Comparison of ENCODE assay signal across 8 mouse cellular contexts in genomic region chr19:21777171-21777731, GRCm38 (mm10). TPM values are rescaled to one million over a fixed set of nuclear protein-coding genes. Genes with fewer than 3 reads are reported as not detected.
A peak's percentile ranks its signal among the peaks of the same experiment; 100 is the strongest.
DNase-seq lines count a peak whose midpoint lies in the region; ATAC-seq and TF ChIP-seq lines count a peak whose summit lies in the region.

No protein-coding gene starts in this region.

- TF ChIP-seq CTCF in left cerebral cortex, adult 2 months (IDR thresholded peaks at IDR 0.05), result peak; percentile 48
- peak; percentile 70 for TF ChIP-seq CTCF in liver, postnatal 0 days (IDR thresholded peaks at IDR 0.05; ENCODE audit: low read depth)

- H3K4me1 ChIP-seq in intestine, embryonic 14.5 days (replicated peaks; ENCODE audit: control insufficient read depth, insufficient read depth, low read length), result peaks cover 22% of the 10 kb centered on the region
- H3K4me1 ChIP-seq in liver, postnatal 0 days (ENCODE audit: insufficient read depth), result peaks cover 21% of the 10 kb centered on the region
- H3K4me1 ChIP-seq in neural tube, embryonic 11.5 days (ENCODE audit: control insufficient read depth, insufficient read depth, low read length), result peaks cover 19% of the 10 kb centered on the region

- peak overlapping the region; percentile 78 for H3K4me2 ChIP-seq in intestine, embryonic 14.5 days (ENCODE audit: low read length)
- H3K4me2 ChIP-seq in liver, postnatal 0 days (ENCODE audit: low read depth, low read length), result peak overlapping the region; percentile 81
- H3K4me2 ChIP-seq in neural tube, embryonic 11.5 days (ENCODE audit: low read depth), result peak overlapping the region; percentile 43

- ATAC-seq in intestine, embryonic 14.5 days (replicated peaks; ENCODE audit: low FRiP score, low TSS enrichment, low read depth), result 0 out of 2 replicates have a peak, but pooled peaks have one; percentile 9
- ATAC-seq in liver, postnatal 0 days, result peak; percentile 7
- ATAC-seq in neural tube, embryonic 11.5 days (ENCODE audit: insufficient read depth, low FRiP score, low TSS enrichment), result peak; percentile 1; the same call in 1 of the 2 replicates

- no peaks in the 10 kb centered on the region for H3K36me3 ChIP-seq in intestine, embryonic 14.5 days (ENCODE audit: control insufficient read depth, insufficient read depth, low read length)
- H3K36me3 ChIP-seq in liver, postnatal 0 days (replicated peaks; ENCODE audit: insufficient read depth, low read length), result 0 out of 2 replicates have a peak, but pooled peaks cover 4% of the 10 kb centered on the region
- H3K36me3 ChIP-seq in neural tube, embryonic 11.5 days (ENCODE audit: control insufficient read depth, insufficient read depth, low read length), result no peaks in the 10 kb centered on the region

- TF ChIP-seq EP300 in liver, postnatal 0 days (IDR thresholded peaks at IDR 0.05; ENCODE audit: low read depth), result no peak

- no peak overlapping the region for H3K4me3 ChIP-seq in left cerebral cortex, adult 2 months
- H3K4me3 ChIP-seq in intestine, embryonic 14.5 days (ENCODE audit: low read depth, low read length), result no peak overlapping the region
- peak overlapping the region; percentile 92 for H3K4me3 ChIP-seq in liver, postnatal 0 days (ENCODE audit: low read depth, low read length)
- H3K4me3 ChIP-seq in neural tube, embryonic 11.5 days (ENCODE audit: low read depth, low read length), result no peak overlapping the region

- H3K27me3 ChIP-seq in intestine, embryonic 14.5 days (replicated peaks; ENCODE audit: control insufficient read depth, insufficient read depth, low read length), result no peaks in the 10 kb centered on the region
- no peaks in the 10 kb centered on the region for H3K27me3 ChIP-seq in liver, postnatal 0 days (ENCODE audit: insufficient read depth, low read length)
- no peaks in the 10 kb centered on the region for H3K27me3 ChIP-seq in neural tube, embryonic 11.5 days (ENCODE audit: control insufficient read depth, insufficient read depth, low read length)

- DNase-seq in left cerebral cortex, adult 2 months (ENCODE audit: extremely low spot score in 1 of 2, low spot score in 2 of 2), result peak; percentile 31 to 36
- no peak for DNase-seq in left cerebral cortex, adult 8-10 months (ENCODE audit: low spot score in 2 of 2)
- DNase-seq in cerebellum, adult 9-10 months, result peak; percentile 67
- DNase-seq in gastrocnemius, postnatal 14 days, result peak; percentile 58
- DNase-seq in intestine, embryonic 14.5 days (ENCODE audit: low spot score), result peak; percentile 59
- peak; percentile 52 for DNase-seq in liver, postnatal 0 days
- DNase-seq in neural tube, embryonic 11.5 days (ENCODE audit: low spot score), result peak; percentile 61
- DNase-seq in frontal cortex, postnatal 14 days (ENCODE audit: low spot score in 2 of 2), result no peak

- H3K9me3 ChIP-seq in intestine, embryonic 14.5 days (ENCODE audit: control insufficient read depth, low read length), result no peaks in the 10 kb centered on the region
- H3K9me3 ChIP-seq in liver, postnatal 0 days (ENCODE audit: low read length), result no peaks in the 10 kb centered on the region
- no peaks in the 10 kb centered on the region for H3K9me3 ChIP-seq in neural tube, embryonic 11.5 days (ENCODE audit: control insufficient read depth, low read length)

- H3K27ac ChIP-seq in left cerebral cortex, adult 2 months, result peak overlapping the region; percentile 17; the same call in 1 of the 2 replicates
- H3K27ac ChIP-seq in intestine, embryonic 14.5 days (ENCODE audit: low read depth), result no peak overlapping the region
- no peak overlapping the region for H3K27ac ChIP-seq in liver, postnatal 0 days (ENCODE audit: low read depth)
- H3K27ac ChIP-seq in neural tube, embryonic 11.5 days (ENCODE audit: low read depth, low read length), result no peak overlapping the region

- no peak overlapping the region for H3K9ac ChIP-seq in intestine, embryonic 14.5 days (ENCODE audit: low read length)
- H3K9ac ChIP-seq in liver, postnatal 0 days (replicated peaks), result peak overlapping the region; percentile 18; the same call in 1 of the 2 replicates
- H3K9ac ChIP-seq in neural tube, embryonic 11.5 days (ENCODE audit: low read length), result 0 out of 2 replicates have a peak overlapping the region, but pooled peaks have one; percentile 18

- intact Hi-C loops in left cerebral cortex, adult 2 months (cut with DNase I), result loop anchor here (5.0 to 10.0 kb wide), 2 partner anchors 358 to 525 kb away; partner anchors contain the start of gene Trpm3
- intact Hi-C loops in gastrocnemius, postnatal 14 days (cut with DNase I; ENCODE audit: low total_unique reads), result loop anchor here (10.0 kb wide), 1 partner anchor 168 kb away; no protein-coding TSS in a partner anchor

- 31% methylated on average over 20 of the region's 20 CpGs for WGBS in intestine, embryonic 14.5 days
- WGBS in liver, postnatal 0 days (ENCODE audit: insufficient replicate concordance), result 15% methylated on average over 20 of the region's 20 CpGs
- 33% methylated on average over 20 of the region's 20 CpGs for WGBS in neural tube, embryonic 11.5 days

RNA-seq across cellular contexts. Expression of gene Cemip2, which starts 0.9 kb away (rescaled TPM):
- total RNA-seq in left cerebral cortex, adult 2 months (2021), result 10 to 100 TPM; 15.0 to 15.6 TPM
- 10 to 100 TPM; 11.1 to 13.8 (median 11.5) TPM for total RNA-seq in left cerebral cortex, adult 8-10 months (2022)
- 1 to 10 TPM; 6.4 to 7.7 TPM for total RNA-seq in gastrocnemius, postnatal 14 days (2021)
- 14.8 and 16.9 TPM in 2 replicates for polyA plus RNA-seq in intestine, embryonic 14.5 days (2014; fragmentation: Nextera tagmentation; extraction: Ambion mirVana)
- polyA plus RNA-seq in liver, postnatal 0 days (2015; fragmentation: Nextera tagmentation; extraction: Ambion mirVana), result 5.5 and 6.6 TPM in 2 replicates
- 99.9 and 108 TPM in 2 replicates for polyA plus RNA-seq in neural tube, embryonic 11.5 days (2014; fragmentation: Nextera tagmentation; extraction: Ambion mirVana)

Comparison
In these comparisons a context has a peak if more than half of its experiments do, and no peak if none do; other contexts are left out.
1. DNase-seq: peak in left cerebral cortex, adult 2 months (2 of 2), cerebellum, adult 9-10 months (single experiment), gastrocnemius, postnatal 14 days (single experiment), intestine, embryonic 14.5 days (single experiment), liver, postnatal 0 days (single experiment) and neural tube, embryonic 11.5 days (single experiment); none in left cerebral cortex, adult 8-10 months (0 of 2) and frontal cortex, postnatal 14 days (0 of 2).
2. Peak in every context shown above with its lines, with median percentiles within 50 percentile points of each other: ATAC-seq and H3K4me2 ChIP-seq.